Mouse (Mus musculus) heart, postnatal 0 days (tissue): ENCODE data around the gene Cyp2c67. TPM values are rescaled to one million over a fixed set of nuclear protein-coding genes. Genes with fewer than 3 reads are reported as not detected.
"Not testable (repeated sequence)": the region's sequence is repeated elsewhere in the genome, so short reads cannot be mapped to it uniquely, and the experiment has no call there.

Experiments
- ATAC-seq: fragments of 200-750 bp; cut with Nextera tagmentation; 2 replicates; pipeline ENCODE4 v1.8.0; 2017; ENCODE audit warnings: low read depth, moderate number of reproducible peaks, moderate library complexity; ENCODE audit not compliant: insufficient read depth
- DNase-seq: peaks from one replicate; pipeline ENCODE4 v3.0.0-alpha.2; 2016; ENCODE audit warnings: low spot score
- H3K27ac ChIP-seq: fragments of 300-500 bp; sonication (generic); 2 replicates; pipeline ENCODE4 v1.5.1; 2014; ENCODE audit warnings: low read depth, mild to moderate bottlenecking
- H3K27me3 ChIP-seq: fragments of 300-500 bp; sonication (generic); 2 replicates; pipeline ENCODE4 v1.6.1; 2014; ENCODE audit warnings: low read length, mixed read lengths; ENCODE audit not compliant: control insufficient read depth, insufficient read depth
- H3K36me3 ChIP-seq: fragments of 300-500 bp; sonication (generic); replicated peaks from 2 replicates; pipeline ENCODE4 v1.6.1; 2014; ENCODE audit warnings: low read length, mixed read lengths; ENCODE audit not compliant: control insufficient read depth, insufficient read depth
- H3K4me1 ChIP-seq: fragments of 300-500 bp; sonication (generic); 2 replicates; pipeline ENCODE4 v1.6.1; 2014; ENCODE audit warnings: antibody characterized with exemption; ENCODE audit not compliant: control insufficient read depth, insufficient read depth
- H3K4me2 ChIP-seq: fragments of 300-500 bp; sonication (generic); 2 replicates; pipeline ENCODE4 v1.6.1; 2014; ENCODE audit warnings: low read depth, mild to moderate bottlenecking, low read length, moderate library complexity
- H3K4me3 ChIP-seq: fragments of 300-500 bp; sonication (generic); 2 replicates; pipeline ENCODE4 v1.5.1; 2014; ENCODE audit warnings: low read depth, low read length
- H3K9ac ChIP-seq: fragments of 300-500 bp; sonication (generic); replicated peaks from 2 replicates; pipeline ENCODE4 v1.6.1; 2014; ENCODE audit warnings: low read depth, low read length, mixed read lengths
- H3K9me3 ChIP-seq: fragments of 300-500 bp; sonication (generic); replicated peaks from 2 replicates; pipeline ENCODE4 v1.6.1; 2016; ENCODE audit warnings: low read length; ENCODE audit not compliant: control insufficient read depth
- CTCF ChIP-seq: IDR thresholded peaks from 2 replicates; pipeline ENCODE4 v1.5.1; 2016; ENCODE audit warnings: antibody characterized with exemption, control low read depth, low read depth
- EP300 ChIP-seq: IDR thresholded peaks from 2 replicates; pipeline ENCODE4 v1.6.1; 2016; ENCODE audit warnings: antibody characterized with exemption, low read depth
- WGBS: fragments of 180-500 bp; shearing (Covaris S2); extraction: QIAGEN DNeasy Blood & Tissue Kit; methylation state at CpG from one replicate; pipeline ENCODE4 v1.1.7; 2014; 5-methylcytosine and 5-hydroxymethylcytosine counted together
- polyA plus RNA-seq: library from polyadenylated mRNA; unstranded; fragments of >200 nt; fragmentation: Nextera tagmentation; extraction: Ambion mirVana; gene quantifications from 2 replicates; pipeline ENCODE4 v1.2.1, GENCODE M21; 2015
- total RNA-seq: library from RNA; depleted of rRNA; stranded (reverse); fragments of >200 nt; gene quantifications from 2 replicates; pipeline ENCODE4 v1.2.3, GENCODE M21; 2014; ENCODE audit warnings: low replicate concordance; rRNA removed

Cyp2c67 gene
- not detected in 2 replicates for total RNA-seq
- polyA plus RNA-seq: not detected in 2 replicates

GRCm38 (mm10) chr19:39648938-39649337 is at the start of gene Cyp2c67:
Gene Cyp2c67 (minus strand): TSS chr19:39649051.
- Histone ChIP-seq H3K9me3 (no peaks in the 10 kb centered on the region), H3K27me3 (no peaks in the 10 kb centered on the region), H3K4me1 (no peaks in the 10 kb centered on the region), H3K4me2 (no peak within 1 kb of the TSS), H3K27ac (no peak within 1 kb of the TSS), H3K9ac (no peak within 1 kb of the TSS), H3K4me3 (no peak within 1 kb of the TSS), H3K36me3 (no peaks in the 10 kb centered on the region)
- WGBS: 81% methylated on average over 1 of the region's 1 CpGs
- DNase-seq (no peak), ATAC-seq (no peak)
- no peak for TF ChIP-seq CTCF
- TF ChIP-seq EP300: no peak

DNA sequence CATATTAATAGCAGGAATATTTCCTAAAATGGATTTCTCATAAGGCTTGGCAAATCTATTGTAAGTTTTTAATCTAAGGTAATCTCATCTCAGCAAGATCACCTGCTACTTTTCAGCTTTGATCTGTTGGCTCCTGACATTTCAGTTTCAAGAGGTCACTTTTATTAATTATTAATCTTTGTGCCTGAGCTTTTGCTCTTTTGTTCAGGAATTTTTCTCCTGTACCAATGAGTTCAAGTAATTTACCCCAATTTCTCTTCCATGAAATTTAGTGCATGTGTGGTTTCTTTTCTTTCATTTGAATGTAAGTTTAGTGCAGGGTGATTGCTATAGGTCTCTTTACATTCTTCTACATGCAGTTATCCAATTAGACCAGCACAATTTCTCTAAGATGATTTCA is 16.8 kb upstream of the Cyp2c67 start:
- ATAC-seq, H3K9me3 ChIP-seq, H3K4me1 ChIP-seq, H3K9ac ChIP-seq, H3K27ac ChIP-seq, H3K4me3 ChIP-seq, H3K4me2 ChIP-seq, H3K36me3 ChIP-seq, DNase-seq, H3K27me3 ChIP-seq: not testable (repeated sequence)

GRCm38 (mm10) chr19:39652381-39652780 is 3.5 kb upstream of the Cyp2c67 start:
- no peak overlapping the region for H3K27ac ChIP-seq
- WGBS: 38% methylated on average over 1 of the region's 1 CpGs
- no peaks in the 10 kb centered on the region for H3K9me3 ChIP-seq
- DNase-seq (no peak), ATAC-seq (no peak)
- no peak overlapping the region for H3K4me2 ChIP-seq
- no peaks in the 10 kb centered on the region for H3K27me3 ChIP-seq
- H3K36me3 ChIP-seq: no peaks in the 10 kb centered on the region
- no peak for TF ChIP-seq CTCF
- no peak for TF ChIP-seq EP300
- H3K9ac ChIP-seq: no peak overlapping the region
- no peaks in the 10 kb centered on the region for H3K4me1 ChIP-seq
- no peak overlapping the region for H3K4me3 ChIP-seq

DNA sequence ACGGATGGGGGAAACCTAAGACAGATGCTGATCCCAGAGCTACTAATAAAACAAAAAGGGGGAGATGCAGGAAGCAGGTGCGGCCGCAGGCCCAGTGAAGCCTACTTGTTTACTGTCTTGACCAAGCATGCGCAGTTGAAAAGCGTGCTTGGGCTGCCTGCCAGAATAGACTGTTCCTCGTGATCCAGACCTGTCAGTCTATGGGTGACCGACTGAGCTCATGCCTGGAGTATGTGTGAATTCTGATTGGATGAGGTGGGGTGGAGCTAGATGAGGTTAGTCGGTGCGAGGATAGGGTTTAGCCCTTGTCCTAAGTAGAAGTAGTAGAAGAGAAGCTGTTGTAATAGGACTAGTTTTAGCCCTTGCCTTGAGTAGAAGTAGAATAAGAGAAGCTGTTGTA is 1.3 kb downstream of the Cyp2c67 start:
- H3K4me2 ChIP-seq: no peak overlapping the region
- no peak for TF ChIP-seq EP300
- TF ChIP-seq CTCF: no peak
- H3K9me3 ChIP-seq: no peaks in the 10 kb centered on the region

DNA sequence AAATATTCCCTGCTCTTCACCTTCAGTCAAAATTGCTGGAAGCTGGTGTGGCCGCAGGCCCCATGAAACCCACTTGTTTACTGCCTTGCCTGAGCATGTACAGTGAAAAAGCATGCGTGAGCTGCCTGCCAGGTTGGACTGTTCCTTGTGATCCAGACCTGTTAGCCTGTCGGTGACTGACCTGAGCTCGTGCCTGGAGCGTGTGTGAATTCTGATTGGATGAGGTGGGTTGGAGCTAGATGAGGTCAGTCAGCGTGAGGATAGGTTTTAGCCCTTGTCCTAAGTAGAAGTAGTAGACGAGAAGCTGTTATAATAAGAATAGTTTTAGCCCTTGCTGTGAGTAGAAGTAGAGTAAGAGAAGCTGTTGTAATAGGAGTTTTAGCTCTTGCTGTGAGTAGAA is 4.3 kb downstream of the Cyp2c67 start:
- 74% methylated on average over 7 of the region's 7 CpGs for WGBS
- not testable (repeated sequence) for H3K4me1 ChIP-seq, DNase-seq, H3K9ac ChIP-seq, H3K27me3 ChIP-seq, H3K36me3 ChIP-seq, H3K9me3 ChIP-seq, H3K4me3 ChIP-seq, H3K27ac ChIP-seq, H3K4me2 ChIP-seq, ATAC-seq

More for the DNA sequence above, 1.3 kb downstream of the Cyp2c67 start:
- Histone ChIP-seq H3K9ac (no peak overlapping the region), H3K27ac (no peak overlapping the region), H3K27me3 (no peaks in the 10 kb centered on the region), H3K4me1 (no peaks in the 10 kb centered on the region), H3K36me3 (no peaks in the 10 kb centered on the region), H3K4me3 (no peak overlapping the region)
- WGBS: 79% methylated on average over 9 of the region's 9 CpGs
- DNase-seq (no peak), ATAC-seq (no peak)

Other genes with a start within 250 kb of the Cyp2c67 start
- not detected in 2 replicates for gene Cyp2c38, start 186.0 kb downstream of the Cyp2c67 start, total RNA-seq
- not detected in 2 replicates for gene Cyp2c38, start 186.0 kb downstream of the Cyp2c67 start, polyA plus RNA-seq
- gene Cyp2c39, start 138.2 kb downstream of the Cyp2c67 start, total RNA-seq: not detected in 2 replicates
- gene Cyp2c39, start 138.2 kb downstream of the Cyp2c67 start, polyA plus RNA-seq: not detected in 2 replicates
- gene Cyp2c68, start 92.0 kb upstream of the Cyp2c67 start, total RNA-seq: not detected in 2 replicates
- not detected in 2 replicates for gene Cyp2c68, start 92.0 kb upstream of the Cyp2c67 start, polyA plus RNA-seq
- gene Cyp2c40, start 163.8 kb upstream of the Cyp2c67 start, total RNA-seq: not detected in 2 replicates
- gene Cyp2c40, start 163.8 kb upstream of the Cyp2c67 start, polyA plus RNA-seq: not detected in 2 replicates
- not detected in 2 replicates for gene Cyp2c69, start 237.7 kb upstream of the Cyp2c67 start, total RNA-seq
- not detected in 2 replicates for gene Cyp2c69, start 237.7 kb upstream of the Cyp2c67 start, polyA plus RNA-seq